In the genomic region with DNA sequence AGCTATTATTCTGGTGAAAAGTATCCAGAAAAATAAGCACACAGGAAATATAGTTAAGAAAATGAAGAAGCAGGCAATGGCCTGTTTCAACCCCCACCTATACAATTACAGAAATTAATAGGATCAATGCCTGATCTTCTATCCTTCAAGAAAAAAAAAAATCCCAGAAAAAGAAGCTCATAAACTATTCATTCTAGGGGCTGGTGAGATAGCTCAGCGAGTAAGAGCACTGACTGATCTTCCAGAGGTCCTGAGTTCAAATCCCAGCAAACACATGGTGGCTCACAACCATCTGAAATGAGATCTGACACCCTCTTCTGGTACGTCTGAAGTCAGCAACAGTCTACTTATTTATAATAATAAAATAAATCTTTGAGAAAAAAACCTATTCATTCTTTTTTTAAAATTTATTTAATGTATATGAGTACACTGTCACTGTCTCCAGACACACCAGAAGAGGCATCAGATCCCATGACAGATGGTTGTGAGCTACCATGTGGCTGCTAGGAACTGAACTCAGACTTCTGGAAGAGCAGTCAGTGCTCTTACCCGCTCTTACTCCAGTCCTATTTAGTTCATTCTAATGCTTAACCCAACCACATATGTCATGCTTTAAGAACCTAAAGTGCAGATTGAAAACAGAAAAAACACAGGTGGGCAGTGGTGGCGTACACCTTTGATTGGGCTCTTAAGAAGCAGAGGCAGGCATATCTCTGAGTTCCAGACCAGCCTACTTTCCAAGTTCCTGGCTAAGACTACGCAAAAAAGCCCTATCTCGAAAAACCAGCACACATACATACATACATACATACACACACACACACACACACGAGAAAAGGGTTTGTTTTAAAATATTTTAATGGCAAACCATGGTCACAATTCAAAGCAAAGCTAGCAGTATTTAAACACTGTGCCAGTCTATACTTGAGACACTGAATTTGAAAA, we compare ENCODE assay signal across 8 mouse cellular contexts. TPM values are rescaled to one million over a fixed set of nuclear protein-coding genes. Genes with fewer than 3 reads are reported as not detected.
DNase-seq lines count a peak whose midpoint lies in the region; ATAC-seq lines count a peak whose summit lies in the region.

No protein-coding gene starts in this region.

- no peaks in the 10 kb centered on the region for H3K27me3 ChIP-seq in neural tube, embryonic 11.5 days (ENCODE audit: control insufficient read depth, insufficient read depth, low read length)
- no peaks in the 10 kb centered on the region for H3K27me3 ChIP-seq in embryonic facial prominence, embryonic 11.5 days (ENCODE audit: control insufficient read depth, insufficient read depth, low read length)
- H3K27me3 ChIP-seq in intestine, embryonic 16.5 days (replicated peaks; ENCODE audit: control insufficient read depth, insufficient read depth, low read length), result no peaks in the 10 kb centered on the region
- H3K27me3 ChIP-seq in neural tube, embryonic 12.5 days (replicated peaks), result no peaks in the 10 kb centered on the region

- H3K9me3 ChIP-seq in neural tube, embryonic 11.5 days (ENCODE audit: control insufficient read depth, low read length), result no peaks in the 10 kb centered on the region
- no peaks in the 10 kb centered on the region for H3K9me3 ChIP-seq in embryonic facial prominence, embryonic 11.5 days (replicated peaks; ENCODE audit: control insufficient read depth, low read length)
- H3K9me3 ChIP-seq in intestine, embryonic 16.5 days (ENCODE audit: control insufficient read depth, low read length), result no peaks in the 10 kb centered on the region
- no peaks in the 10 kb centered on the region for H3K9me3 ChIP-seq in neural tube, embryonic 12.5 days

- H3K4me2 ChIP-seq in neural tube, embryonic 11.5 days (ENCODE audit: low read depth), result peak overlapping the region; percentile 64
- H3K4me2 ChIP-seq in embryonic facial prominence, embryonic 11.5 days (ENCODE audit: low read depth, low read length), result peak overlapping the region; percentile 40; the same call in 1 of the 2 replicates
- H3K4me2 ChIP-seq in intestine, embryonic 16.5 days (ENCODE audit: low read depth, low read length), result peak overlapping the region; percentile 37
- H3K4me2 ChIP-seq in neural tube, embryonic 12.5 days (replicated peaks), result peak overlapping the region; percentile 67

- H3K4me1 ChIP-seq in neural tube, embryonic 11.5 days (ENCODE audit: control insufficient read depth, insufficient read depth, low read length), result peaks cover 4% of the 10 kb centered on the region; the same call in 1 of the 2 replicates
- no peaks in the 10 kb centered on the region for H3K4me1 ChIP-seq in embryonic facial prominence, embryonic 11.5 days (ENCODE audit: control insufficient read depth, insufficient read depth, low read length)
- H3K4me1 ChIP-seq in intestine, embryonic 16.5 days (ENCODE audit: control insufficient read depth, insufficient read depth, low read length), result 0 out of 2 replicates have a peak, but pooled peaks cover 4% of the 10 kb centered on the region
- H3K4me1 ChIP-seq in neural tube, embryonic 12.5 days, result peaks cover 8% of the 10 kb centered on the region

- 0 out of 2 replicates have a peak, but pooled peaks cover 2% of the 10 kb centered on the region for H3K36me3 ChIP-seq in neural tube, embryonic 11.5 days (ENCODE audit: control insufficient read depth, insufficient read depth, low read length)
- no peaks in the 10 kb centered on the region for H3K36me3 ChIP-seq in embryonic facial prominence, embryonic 11.5 days (replicated peaks; ENCODE audit: control insufficient read depth, insufficient read depth, low read depth, low read length)
- peaks cover 1% of the 10 kb centered on the region; the same call in 1 of the 2 replicates for H3K36me3 ChIP-seq in intestine, embryonic 16.5 days (ENCODE audit: control insufficient read depth, insufficient read depth, low read length)
- H3K36me3 ChIP-seq in neural tube, embryonic 12.5 days, result peaks cover 13% of the 10 kb centered on the region

- DNase-seq in neural tube, embryonic 11.5 days (ENCODE audit: low spot score), result no peak
- DNase-seq in neural tube, embryonic 10.5 days (ENCODE audit: extremely low spot score, low spot score), result no peak
- no peak for DNase-seq in embryonic facial prominence, embryonic 11.5 days (ENCODE audit: low spot score)
- DNase-seq in adrenal gland, postnatal 4 days (ENCODE audit: low spot score in 2 of 2), result no peak
- no peak for DNase-seq in cerebellum, adult 11 months
- DNase-seq in cerebellum, postnatal 36 days, result no peak

- no peak for ATAC-seq in neural tube, embryonic 11.5 days (ENCODE audit: insufficient read depth, low FRiP score, low TSS enrichment)
- ATAC-seq in embryonic facial prominence, embryonic 11.5 days (replicated peaks; ENCODE audit: insufficient number of reproducible peaks, low FRiP score, low TSS enrichment, low read depth), result no peak
- no peak for ATAC-seq in intestine, embryonic 16.5 days
- ATAC-seq in neural tube, embryonic 12.5 days (ENCODE audit: low FRiP score, low read depth), result no peak

- no peak overlapping the region for H3K27ac ChIP-seq in neural tube, embryonic 11.5 days (ENCODE audit: low read depth, low read length)
- H3K27ac ChIP-seq in embryonic facial prominence, embryonic 11.5 days (replicated peaks; ENCODE audit: low read depth, low read length), result no peak overlapping the region
- no peak overlapping the region for H3K27ac ChIP-seq in intestine, embryonic 16.5 days (ENCODE audit: low read length)
- no peak overlapping the region for H3K27ac ChIP-seq in neural tube, embryonic 12.5 days

- H3K9ac ChIP-seq in neural tube, embryonic 11.5 days (ENCODE audit: low read length), result 0 out of 2 replicates have a peak overlapping the region, but pooled peaks have one; percentile 14
- no peak overlapping the region for H3K9ac ChIP-seq in embryonic facial prominence, embryonic 11.5 days (replicated peaks; ENCODE audit: low read length)
- H3K9ac ChIP-seq in intestine, embryonic 16.5 days (ENCODE audit: low read depth, low read length), result no peak overlapping the region
- no peak overlapping the region for H3K9ac ChIP-seq in neural tube, embryonic 12.5 days

- 77% methylated on average over 7 of the region's 7 CpGs for WGBS in neural tube, embryonic 11.5 days
- WGBS in embryonic facial prominence, embryonic 11.5 days, result 77% methylated on average over 7 of the region's 7 CpGs
- 65% methylated on average over 7 of the region's 7 CpGs for WGBS in intestine, embryonic 16.5 days
- 81% methylated on average over 7 of the region's 7 CpGs for WGBS in neural tube, embryonic 12.5 days

- H3K4me3 ChIP-seq in neural tube, embryonic 11.5 days (ENCODE audit: low read depth, low read length), result peak overlapping the region; percentile 85
- peak overlapping the region; percentile 71 for H3K4me3 ChIP-seq in embryonic facial prominence, embryonic 11.5 days (ENCODE audit: low read depth, low read length)
- peak overlapping the region; percentile 30 for H3K4me3 ChIP-seq in intestine, embryonic 16.5 days (ENCODE audit: low read length)
- peak overlapping the region; percentile 96; the same call in 1 of the 2 replicates for H3K4me3 ChIP-seq in neural tube, embryonic 12.5 days

RNA-seq across cellular contexts. Expression of a gene that starts 1.6 kb away (rescaled TPM):
- polyA plus RNA-seq in neural tube, embryonic 11.5 days (2014; fragmentation: Nextera tagmentation; extraction: Ambion mirVana), result 61.1 and 62.4 TPM in 2 replicates
- 54.6 and 62.5 TPM in 2 replicates for polyA plus RNA-seq in embryonic facial prominence, embryonic 11.5 days (2014; fragmentation: Nextera tagmentation; extraction: Ambion mirVana)
- 17.3 and 22.6 TPM in 2 replicates for polyA plus RNA-seq in intestine, embryonic 16.5 days (2015; fragmentation: Nextera tagmentation; extraction: Ambion mirVana)
- polyA plus RNA-seq in neural tube, embryonic 12.5 days (2016; fragmentation: Nextera tagmentation; extraction: Ambion mirVana), result 65.7 and 66.5 TPM in 2 replicates
- total RNA-seq in adrenal gland, postnatal 4 days (2021), result 10 to 100 TPM; 87.7 to 95.3 TPM

RNA-seq across cellular contexts. Expression of a gene that starts 48.0 kb away (rescaled TPM):
- polyA plus RNA-seq in neural tube, embryonic 11.5 days (2014; fragmentation: Nextera tagmentation; extraction: Ambion mirVana), result 0.81 and 0.98 TPM in 2 replicates
- polyA plus RNA-seq in embryonic facial prominence, embryonic 11.5 days (2014; fragmentation: Nextera tagmentation; extraction: Ambion mirVana), result 0.53 and 0.66 TPM in 2 replicates
- polyA plus RNA-seq in intestine, embryonic 16.5 days (2015; fragmentation: Nextera tagmentation; extraction: Ambion mirVana), result 0.45 and 0.65 TPM in 2 replicates
- polyA plus RNA-seq in neural tube, embryonic 12.5 days (2016; fragmentation: Nextera tagmentation; extraction: Ambion mirVana), result 0.98 and 1.4 TPM in 2 replicates
- total RNA-seq in adrenal gland, postnatal 4 days (2021), result 1 to 10 TPM; 2.2 to 2.6 TPM

Comparison
In these comparisons a context has a peak if more than half of its experiments do, and no peak if none do; other contexts are left out.
1. H3K4me3 ChIP-seq: peak in every context shown above with its lines; median percentile 96 in neural tube, embryonic 12.5 days; 85 in neural tube, embryonic 11.5 days; 71 in embryonic facial prominence, embryonic 11.5 days; 30 in intestine, embryonic 16.5 days.